Mouse (Mus musculus) adrenal gland (tissue): ENCODE measurements around the gene Fubp1.

ENCODE experiments used
- intact Hi-C: fragments of 180-260 bp; cut with DNase I; formaldehyde crosslinking; loops from one replicate; pipeline ENCODE4 v1.15.1; 2025

Gene Fubp1

GRCm38 (mm10) chr3:152271071-152271710 lies 61.0 kb downstream of the Fubp1 start:
- intact Hi-C loops: no loop called here

- intact Hi-C loops: no loop called here
Observed at GRCm38 (mm10) chr3:152271876-152272275, 61.7 kb downstream of the Fubp1 start.

GRCm38 (mm10) chr3:152272974-152273685 lies 62.9 kb downstream of the Fubp1 start:
- intact Hi-C loops: no loop called here

GRCm38 (mm10) chr3:152275008-152275407 lies 64.8 kb downstream of the Fubp1 start:
- intact Hi-C loops: no loop called here

- intact Hi-C loops: no loop called here
Observed at GRCm38 (mm10) chr3:152276935-152277334, 66.7 kb downstream of the Fubp1 start.

- intact Hi-C loops: no loop called here
Observed at GRCm38 (mm10) chr3:152277912-152278311, 67.7 kb downstream of the Fubp1 start.

GRCm38 (mm10) chr3:152278431-152278830 lies 68.2 kb downstream of the Fubp1 start:
- intact Hi-C loops: no loop called here

GRCm38 (mm10) chr3:152282126-152282525 lies 71.9 kb downstream of the Fubp1 start:
- intact Hi-C loops: no loop called here

GRCm38 (mm10) chr3:152284306-152284705 lies 74.1 kb downstream of the Fubp1 start:
- intact Hi-C loops: no loop called here

- intact Hi-C loops: no loop called here
Observed at GRCm38 (mm10) chr3:152284759-152285158, 74.5 kb downstream of the Fubp1 start.
